Mouse (Mus musculus) CD4-positive, CD25-positive, alpha-beta regulatory T cell, adult 4 months (primary cell): ENCODE data around the gene Nme7. TPM values are rescaled to one million over a fixed set of nuclear protein-coding genes. Genes with fewer than 3 reads are reported as not detected.

Experiments
- ATAC-seq: one replicate; pipeline ENCODE4 v1.8.0; 2017
- polyA plus RNA-seq, 2 experiments: library from polyadenylated mRNA; unstranded; fragments of 100-300 nt; shearing (Covaris generic); gene quantifications; one replicate each; pipeline ENCODE4 v1.2.1; 2017

Gene Nme7
- polyA plus RNA-seq, 2 experiments from 2014 or later, result 15.4 to 20.4 TPM

DNA sequence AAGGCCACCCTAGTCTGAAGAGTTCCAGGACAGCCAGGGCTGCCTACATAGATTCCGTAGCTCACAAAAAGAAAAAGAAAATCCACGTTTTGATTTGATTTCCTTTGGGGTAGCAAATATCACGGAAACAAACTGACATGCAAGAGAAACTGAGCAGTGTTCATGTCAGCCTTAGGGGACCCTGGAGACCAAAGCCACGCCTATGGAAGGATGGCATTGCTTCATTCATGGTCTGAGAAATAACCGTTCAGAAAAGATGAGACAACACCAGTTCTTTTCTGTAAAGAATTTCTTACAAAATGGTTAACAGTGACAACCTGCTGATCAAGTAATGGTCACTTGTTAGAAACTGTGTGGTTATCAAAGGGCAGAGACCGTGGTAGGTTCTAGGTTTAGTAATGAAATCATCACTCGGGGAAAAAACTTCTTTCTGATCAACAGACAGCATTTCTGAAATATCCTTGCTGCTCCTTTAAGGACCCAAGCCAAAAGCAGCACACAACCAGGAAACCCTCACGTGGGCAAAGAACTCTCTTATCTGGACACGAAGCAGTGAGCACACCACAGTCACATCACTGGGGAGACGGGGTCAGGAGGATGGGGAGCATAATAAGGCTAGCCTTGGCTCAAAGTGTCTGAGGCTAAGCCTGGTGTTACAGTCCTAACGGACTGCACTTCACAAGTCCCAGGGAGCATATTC lies 136.9 kb downstream of the Nme7 start:
- ATAC-seq, result no peak

DNA sequence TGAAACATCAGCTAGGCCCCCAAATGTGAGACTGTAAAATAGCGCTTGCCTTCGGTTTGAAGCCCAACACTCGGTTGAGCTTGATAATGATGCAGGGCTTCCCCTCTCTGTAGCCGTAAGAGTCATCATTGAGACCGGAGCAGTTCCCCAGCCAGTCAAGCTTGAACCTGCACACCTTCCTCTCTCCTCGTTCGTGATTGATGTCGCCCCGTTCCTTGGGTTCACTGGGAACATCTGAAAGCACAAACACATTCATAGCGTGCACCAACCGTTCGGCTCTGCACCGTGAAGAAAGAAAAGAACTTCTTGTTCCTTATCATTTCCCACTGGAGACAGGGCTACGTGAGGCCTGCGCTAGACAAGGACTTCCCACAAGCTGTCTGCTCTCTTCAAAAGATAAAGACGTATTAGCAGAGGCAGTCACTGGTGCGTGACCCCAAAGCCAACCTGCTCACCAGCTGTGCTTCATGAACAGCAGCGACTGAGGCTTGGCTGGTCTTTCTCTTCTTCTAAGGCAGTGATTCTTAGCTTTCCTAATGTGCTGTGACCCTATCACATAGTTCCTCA lies 137.6 kb downstream of the Nme7 start:
- no peak for ATAC-seq

DNA sequence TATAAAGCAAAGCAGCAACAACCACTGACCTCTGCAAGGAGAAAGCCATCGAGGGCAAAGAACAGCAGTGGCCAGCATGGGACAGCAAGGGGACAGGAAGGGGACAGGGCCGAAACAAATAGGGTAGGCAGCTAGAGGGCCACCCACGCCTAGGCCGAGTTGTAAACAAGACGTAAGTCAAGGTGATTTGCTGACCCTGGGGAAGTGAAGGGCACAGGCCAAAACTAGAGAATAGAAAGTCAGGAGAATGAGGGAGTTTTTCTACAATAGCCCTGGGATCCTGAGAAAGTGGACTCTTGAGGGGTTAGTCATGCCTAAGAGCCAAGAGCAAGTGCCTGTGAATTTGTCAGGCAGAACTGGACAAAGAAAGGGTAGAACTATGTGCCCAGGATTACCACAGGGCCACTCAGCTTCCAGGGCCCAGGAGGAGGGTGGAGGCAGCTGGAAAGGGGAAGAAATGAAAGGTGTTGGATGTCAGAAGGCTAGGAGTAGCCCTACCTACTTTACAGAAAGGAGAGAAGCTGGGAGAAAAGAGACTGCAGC lies 141.8 kb downstream of the Nme7 start:
- no peak for ATAC-seq

GRCm38 (mm10) chr1:164446535-164446934 lies 142.6 kb downstream of the Nme7 start:
- ATAC-seq, result no peak

DNA sequence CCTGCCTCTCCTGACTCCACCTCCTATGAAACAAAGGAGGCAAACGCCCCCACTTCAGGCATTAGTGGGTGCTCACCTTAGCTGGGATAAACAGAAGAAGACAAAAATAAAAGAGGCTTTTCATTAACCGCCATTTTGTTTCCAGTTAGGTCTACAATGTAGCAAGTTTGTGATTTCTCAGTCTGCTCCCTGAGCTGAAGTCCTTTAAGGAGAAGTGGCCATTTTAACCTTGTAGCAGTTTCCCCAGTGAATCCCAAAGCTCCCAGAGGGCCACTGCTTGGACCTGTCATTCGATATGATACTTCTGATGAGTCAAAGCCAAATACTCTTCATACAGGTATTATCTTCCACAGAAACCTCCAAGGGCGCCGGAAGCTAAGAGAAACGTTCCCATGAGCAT lies 143.6 kb downstream of the Nme7 start:
- ATAC-seq, result no peak

DNA sequence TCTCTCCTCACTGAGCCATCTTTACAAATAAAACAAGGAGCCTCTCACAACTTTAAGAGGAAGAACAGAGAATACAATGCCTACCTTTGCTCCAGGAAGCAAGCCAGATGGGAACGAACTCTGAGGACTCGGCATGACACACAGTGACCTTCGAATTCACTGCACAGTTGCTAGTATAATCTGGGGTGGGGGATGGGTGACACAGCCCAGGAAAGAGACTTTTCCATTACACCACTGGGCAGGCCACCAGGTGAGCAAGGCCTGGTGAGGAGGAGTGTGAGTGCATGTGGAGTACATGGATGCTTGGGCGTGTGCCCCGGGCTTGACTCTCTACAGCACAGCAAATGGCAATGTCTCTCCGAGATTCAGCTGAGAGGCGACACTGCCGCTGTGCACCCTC lies 145.7 kb downstream of the Nme7 start:
- ATAC-seq, result no peak

DNA sequence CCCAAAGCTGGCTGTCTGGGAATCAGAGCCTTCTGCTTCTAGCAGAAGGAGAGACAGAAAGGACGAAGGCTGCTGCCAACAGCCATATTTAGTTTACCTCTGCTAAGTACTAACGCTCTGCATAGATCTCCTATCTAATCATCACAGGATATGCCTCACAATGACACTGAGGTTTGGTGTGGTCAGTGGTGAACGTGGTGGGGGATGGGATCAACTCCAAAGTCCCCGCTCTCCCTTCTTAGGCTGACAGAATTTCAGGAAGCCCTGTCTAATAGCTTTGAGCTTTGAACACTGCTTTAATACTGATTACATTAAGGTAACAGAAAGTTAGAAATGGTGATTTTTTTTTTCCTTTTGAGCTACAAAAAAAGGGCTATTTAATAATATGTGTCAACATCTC lies 146.3 kb downstream of the Nme7 start:
- ATAC-seq, result no peak

GRCm38 (mm10) chr1:164450644-164451043 lies 146.7 kb downstream of the Nme7 start:
- no peak for ATAC-seq

DNA sequence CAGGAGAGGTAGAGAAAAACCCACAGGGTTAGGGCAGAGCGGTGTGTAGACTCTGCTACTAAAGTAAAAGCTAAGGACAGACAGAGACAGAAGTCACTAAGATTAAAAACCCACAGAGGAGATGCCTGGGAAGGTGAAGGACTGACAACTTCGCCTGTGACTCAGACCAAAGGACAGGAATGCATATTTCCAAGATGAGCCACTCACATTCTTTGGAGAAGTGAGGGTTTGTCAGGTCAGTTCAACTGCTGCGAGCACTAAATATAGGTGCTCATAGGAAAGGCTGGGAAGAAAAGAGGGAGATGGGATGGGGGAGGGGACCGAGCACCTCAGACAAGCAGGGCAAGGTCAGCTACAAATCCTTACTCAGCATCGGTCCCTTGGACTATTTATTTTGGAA lies 147.4 kb downstream of the Nme7 start:
- ATAC-seq, result no peak

DNA sequence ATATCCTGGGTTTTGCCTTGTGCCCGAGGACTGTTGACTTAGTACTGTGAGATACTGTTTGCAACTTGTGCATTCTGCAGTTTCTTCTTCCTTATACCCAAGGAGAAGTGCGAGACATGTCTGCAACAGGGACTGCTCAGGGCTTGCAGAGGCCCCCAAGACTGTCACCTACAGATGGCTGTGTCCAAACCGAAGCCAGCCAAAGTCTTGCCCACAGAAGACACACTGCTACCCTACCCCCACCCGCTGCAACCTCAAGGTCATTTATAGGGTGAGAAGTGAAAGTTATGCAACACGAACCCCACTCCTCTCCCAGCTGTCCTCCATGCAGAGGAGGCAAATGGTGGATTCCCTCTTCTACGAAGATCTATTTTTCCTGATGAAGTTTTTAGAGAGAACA lies 148.7 kb downstream of the Nme7 start:
- ATAC-seq, result no peak

DNA sequence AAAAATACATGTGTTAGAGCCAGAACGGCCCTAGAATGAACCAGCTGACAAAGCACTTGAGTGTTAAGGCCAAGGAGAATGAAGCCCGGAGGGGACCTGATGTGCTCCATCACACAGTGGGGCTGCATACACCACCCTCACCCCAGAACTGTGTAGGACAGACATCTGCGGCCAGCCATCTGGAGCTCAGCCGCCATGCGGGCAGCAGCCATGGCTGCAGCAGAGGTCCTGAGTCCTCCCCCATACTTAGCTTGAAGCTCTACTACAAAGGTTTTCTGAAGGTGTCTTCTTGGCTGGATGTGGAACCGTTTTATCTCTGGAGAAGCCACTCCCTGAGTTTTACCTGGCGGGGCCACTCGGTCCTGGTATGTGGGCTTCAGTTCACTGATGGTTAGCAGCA lies 149.2 kb downstream of the Nme7 start:
- ATAC-seq, result no peak

DNA sequence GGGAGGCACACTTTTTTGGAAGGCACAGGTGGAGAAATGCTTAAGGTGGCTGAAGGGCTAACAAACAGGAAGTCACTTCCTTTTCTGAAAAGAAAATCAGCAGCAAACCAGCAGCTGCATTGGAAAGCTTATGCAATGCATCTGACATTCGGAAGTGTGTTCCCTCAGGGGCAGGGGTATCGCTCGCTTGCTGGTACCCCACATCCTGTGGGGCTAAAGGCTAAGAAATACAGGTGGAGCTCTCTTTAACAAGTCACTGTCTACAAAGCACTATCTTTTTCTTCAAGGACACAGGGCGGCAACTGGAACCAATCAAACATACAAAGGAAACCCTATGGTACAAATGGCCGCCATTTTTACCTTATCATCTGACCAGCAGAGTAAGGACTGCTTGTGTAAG lies 149.8 kb downstream of the Nme7 start:
- ATAC-seq, result peak; percentile 53

DNA sequence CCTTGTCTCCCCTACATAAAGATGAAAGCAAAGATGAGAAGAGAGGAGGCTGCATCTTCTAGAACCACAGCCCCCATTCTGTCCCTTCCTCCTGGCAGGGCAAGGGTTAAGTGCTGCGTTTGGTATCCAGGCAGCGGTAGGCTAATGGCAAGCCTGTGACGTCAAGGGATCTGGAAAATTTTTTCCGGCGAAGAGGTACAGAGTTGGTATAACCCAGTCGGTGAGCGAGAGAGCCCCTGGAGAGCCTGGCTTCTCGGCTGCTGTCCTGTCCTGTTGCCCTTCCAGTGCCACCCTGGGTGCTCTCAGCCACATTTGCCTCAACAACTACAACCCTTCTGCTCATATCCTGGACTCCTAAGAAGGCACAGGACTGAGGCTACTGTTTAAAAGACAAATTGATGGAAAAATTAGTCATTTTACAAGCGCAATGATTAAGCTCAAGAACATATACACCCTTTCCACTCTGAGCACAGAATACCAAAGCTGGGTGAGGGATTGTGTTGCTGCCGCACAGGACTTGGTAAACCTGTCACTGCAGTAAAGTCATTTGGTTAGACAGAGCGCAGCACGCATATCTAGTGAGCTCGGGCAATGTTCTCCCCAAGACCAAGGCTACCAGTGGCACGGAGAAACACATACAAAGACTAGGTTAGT lies 151.0 kb downstream of the Nme7 start:
- ATAC-seq, result no peak

DNA sequence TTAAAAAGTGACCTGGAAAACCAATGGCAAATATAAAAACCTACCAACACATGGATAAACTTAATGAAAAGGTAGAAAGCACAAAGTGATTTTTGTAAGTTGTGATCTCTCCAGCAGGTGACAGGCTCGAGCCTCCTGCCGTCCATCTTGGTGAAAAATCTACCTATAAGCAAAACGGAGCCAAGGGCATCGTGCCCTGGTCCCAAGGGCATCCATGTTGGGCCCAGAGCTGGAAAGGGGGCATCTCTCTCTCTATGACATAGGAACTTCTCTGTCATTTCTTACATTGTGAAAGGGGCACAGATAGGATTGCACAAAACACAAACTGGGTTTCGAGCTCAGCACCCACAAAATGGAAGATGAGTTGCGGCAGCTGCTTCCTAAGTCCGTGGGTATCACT lies 151.7 kb downstream of the Nme7 start:
- ATAC-seq, result no peak

GRCm38 (mm10) chr1:164456065-164456464 lies 152.1 kb downstream of the Nme7 start:
- ATAC-seq, result no peak

- no peak for ATAC-seq
Measured at GRCm38 (mm10) chr1:164456731-164457130, 152.8 kb downstream of the Nme7 start.

DNA sequence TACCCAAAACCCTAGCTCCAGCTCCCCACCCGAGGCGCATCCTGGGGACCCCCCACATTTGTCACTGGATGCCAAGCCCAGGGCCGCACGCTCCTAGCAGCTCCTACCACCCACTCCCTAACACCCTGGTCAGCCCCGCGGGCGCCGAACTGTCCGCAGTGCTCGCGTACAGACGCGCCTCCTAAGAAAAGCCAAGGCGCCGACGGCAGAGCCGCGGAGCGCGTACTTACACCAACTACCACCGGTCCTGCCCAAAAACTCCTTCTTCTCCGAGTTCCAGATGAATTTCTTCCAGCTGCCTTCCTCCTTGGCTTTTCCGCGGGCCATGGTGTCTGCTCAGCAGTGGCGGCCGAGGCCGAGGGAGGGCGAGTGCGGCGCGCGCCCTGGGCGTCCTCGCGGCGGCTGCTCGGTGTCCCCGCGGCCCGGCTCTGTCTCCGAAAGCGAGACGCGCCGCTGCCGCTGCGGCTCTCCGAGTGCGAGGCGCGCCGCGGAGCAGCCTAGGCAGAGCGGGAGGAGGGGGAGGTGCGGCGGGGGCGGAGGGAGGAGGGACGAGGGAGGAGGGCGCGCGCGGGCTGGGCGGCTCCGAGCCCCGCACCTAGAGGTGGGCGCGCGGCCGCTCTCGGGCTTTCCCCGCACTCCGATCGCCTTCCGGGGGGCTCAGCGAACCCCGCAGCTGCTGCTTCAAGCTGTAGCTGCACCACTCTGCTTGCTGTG lies 153.8 kb downstream of the Nme7 start:
- ATAC-seq, result peak; percentile 40

DNA sequence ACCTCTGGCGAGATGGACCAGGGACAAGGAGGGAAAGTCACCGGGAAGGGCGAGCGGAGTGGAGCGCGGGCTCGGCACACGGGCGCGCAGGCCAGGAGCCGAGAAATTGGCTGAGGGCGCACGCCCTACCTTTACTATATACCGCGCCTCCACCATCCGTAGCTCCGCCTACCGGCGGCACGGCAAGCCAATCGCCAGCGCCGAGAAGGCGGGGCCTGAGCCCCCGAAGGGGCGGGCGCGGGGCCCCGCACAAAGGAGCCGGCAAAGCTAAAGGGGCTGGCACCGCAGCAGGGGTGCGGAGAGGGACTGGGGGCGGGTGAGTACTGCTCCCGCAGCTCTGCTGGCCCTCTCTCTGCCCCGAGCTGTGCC lies 154.3 kb downstream of the Nme7 start, which contains the start of gene Atp1b1:
Gene Atp1b1 (minus strand): TSS at position 111 of the 369 bp plus-strand sequence.
- peak; percentile 85 for ATAC-seq

DNA sequence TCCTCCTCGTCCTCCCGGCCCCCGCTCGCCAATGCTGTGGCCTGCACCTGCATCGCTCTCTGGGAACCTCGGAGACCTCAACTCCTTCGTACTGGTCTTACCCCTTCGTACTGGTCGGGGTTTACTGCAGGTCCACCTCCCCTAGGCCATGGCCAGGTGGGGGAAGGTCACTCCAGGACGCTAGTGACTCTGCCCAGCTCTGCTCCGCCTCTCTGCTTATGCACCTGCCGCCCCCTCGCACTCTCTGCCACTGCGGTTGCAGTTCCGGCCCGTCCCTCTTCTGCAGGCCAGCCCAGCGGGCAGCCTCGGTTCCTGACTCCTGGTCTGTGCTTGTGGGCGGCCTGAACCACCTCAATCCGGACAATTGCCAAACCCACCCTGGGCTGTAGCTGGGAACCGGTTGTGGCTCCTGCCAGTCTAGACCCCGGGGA lies 154.7 kb downstream of the Nme7 start:
- peak; percentile 23 for ATAC-seq

DNA sequence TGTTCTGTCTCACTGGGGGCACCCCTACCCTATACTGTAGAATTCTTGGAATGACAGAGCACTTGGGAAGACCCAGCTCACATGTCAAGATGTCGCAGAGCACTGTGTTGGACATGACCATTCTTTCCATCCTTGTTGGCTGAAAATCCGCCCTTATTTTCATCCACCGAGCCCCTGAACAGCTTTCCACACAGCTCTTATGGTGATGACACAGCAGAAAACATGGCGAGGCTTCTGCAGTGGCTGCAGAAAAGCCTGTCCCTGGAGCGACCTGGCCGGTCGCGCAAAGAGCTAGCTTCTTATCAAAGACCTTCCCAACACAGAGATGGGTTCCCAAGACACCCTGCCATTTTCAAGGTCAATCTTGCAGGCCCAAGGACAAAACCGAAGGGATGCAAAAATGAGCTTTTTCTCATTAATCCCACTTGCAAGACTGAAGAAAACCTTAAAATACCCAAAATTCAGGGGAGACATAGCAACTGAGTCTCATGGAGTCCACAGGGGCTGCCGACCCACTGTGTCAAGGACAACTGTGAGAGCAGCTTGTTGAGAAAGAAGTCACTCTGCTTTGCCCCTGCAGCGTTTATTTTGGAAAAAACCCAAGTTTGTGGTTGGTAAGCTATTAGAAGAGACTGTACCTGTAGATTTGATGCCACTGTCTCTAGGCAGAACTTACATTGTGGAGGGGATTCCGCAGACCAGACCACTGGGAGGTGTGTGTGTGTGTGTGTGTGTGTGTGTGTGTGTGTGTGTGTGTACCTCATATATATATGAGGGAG lies 155.4 kb downstream of the Nme7 start:
- no peak for ATAC-seq

DNA sequence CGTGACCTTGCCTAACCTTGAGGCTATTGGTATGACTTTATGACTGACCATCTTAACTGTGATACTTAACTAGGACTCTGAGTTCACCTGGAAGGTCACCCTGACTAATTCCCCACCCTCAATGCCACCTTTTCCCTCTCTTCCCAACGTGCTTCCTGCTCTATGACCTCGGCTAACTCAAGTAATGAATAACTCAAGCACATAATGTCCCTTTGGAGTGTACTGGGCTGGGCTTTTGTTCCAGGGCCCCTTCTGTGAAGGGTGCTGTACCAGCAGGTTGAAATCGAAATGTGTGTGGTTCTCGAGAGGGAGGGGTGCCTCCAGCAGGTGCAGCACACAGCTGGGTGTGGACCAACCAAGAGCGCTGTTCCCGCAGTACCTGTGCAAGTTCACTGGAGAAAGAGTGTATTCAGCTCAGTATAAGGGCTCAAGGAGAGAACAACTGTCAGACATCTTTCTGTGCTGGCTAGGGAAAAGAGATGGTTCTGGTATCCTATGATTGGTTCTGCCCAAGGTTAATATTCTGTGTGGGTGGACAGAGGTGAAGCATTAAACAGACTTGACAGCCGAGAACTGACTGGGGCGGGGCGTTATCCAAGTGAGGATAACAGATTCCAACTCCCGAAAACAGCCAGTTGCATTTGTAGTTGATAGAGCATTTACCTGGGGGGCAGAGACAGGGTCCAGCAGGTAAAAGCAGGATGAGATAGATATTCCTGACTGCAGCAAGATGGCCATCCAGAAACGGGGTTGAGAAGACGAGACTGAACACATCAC lies 157.2 kb downstream of the Nme7 start:
- no peak for ATAC-seq

GRCm38 (mm10) chr1:164461726-164462125 lies 157.8 kb downstream of the Nme7 start:
- ATAC-seq, result no peak
